Mouse (Mus musculus): ENCODE measurements around the gene Mog. TPM values are rescaled to one million over a fixed set of nuclear protein-coding genes. Genes with fewer than 3 reads are reported as not detected.
"Not testable (repeated sequence)": the region's sequence is repeated elsewhere in the genome, so short reads cannot be mapped to it uniquely, and the experiment has no call there.

The Mog gene
- polyA plus RNA-seq, 2 experiments, result not detected

GRCm38 (mm10) chr17:37028683-37029120 lies 5.5 kb upstream of the Mog start:
- Histone ChIP-seq H3K4me2 (ENCODE audit: low read depth) (peak overlapping the region; percentile 58), H3K4me3 (ENCODE audit: insufficient read depth in 1 of 2, low read depth in 2 of 2, low read length in 2 of 2) (peak overlapping the region; percentile 49 to 59), H3K27ac (no peak overlapping the region), H3K4me1 (replicated peaks; ENCODE audit: control insufficient read depth in 2 of 2, insufficient read depth in 2 of 2, low read length in 1 of 2) (no peaks in the 10 kb centered on the region), H3K9ac (replicated peaks) (no peak overlapping the region), H3K27me3 (ENCODE audit: control insufficient read depth, insufficient read depth, low read length) (no peaks in the 10 kb centered on the region), H3K36me3 (replicated peaks; ENCODE audit: control insufficient read depth, insufficient read depth, low read depth) (no peaks in the 10 kb centered on the region), H3K9me3 (ENCODE audit: control insufficient read depth, low read length) (no peaks in the 10 kb centered on the region)
- ATAC-seq (ENCODE audit: insufficient read depth) (peak; percentile 85), DNase-seq (ENCODE audit: low read depth in 3 of 3, low spot score in 3 of 3) (peak; percentile 41 to 44 (median 43))
- under 1% methylated on average over 14 of the region's 14 CpGs for WGBS (ENCODE audit: insufficient replicate concordance)
- TF ChIP-seq CTCF (IDR thresholded peaks at IDR 0.05; ENCODE audit: low read depth), result no peak
- no peak for TF ChIP-seq EP300 (IDR thresholded peaks at IDR 0.05; ENCODE audit: low read depth)

DNA sequence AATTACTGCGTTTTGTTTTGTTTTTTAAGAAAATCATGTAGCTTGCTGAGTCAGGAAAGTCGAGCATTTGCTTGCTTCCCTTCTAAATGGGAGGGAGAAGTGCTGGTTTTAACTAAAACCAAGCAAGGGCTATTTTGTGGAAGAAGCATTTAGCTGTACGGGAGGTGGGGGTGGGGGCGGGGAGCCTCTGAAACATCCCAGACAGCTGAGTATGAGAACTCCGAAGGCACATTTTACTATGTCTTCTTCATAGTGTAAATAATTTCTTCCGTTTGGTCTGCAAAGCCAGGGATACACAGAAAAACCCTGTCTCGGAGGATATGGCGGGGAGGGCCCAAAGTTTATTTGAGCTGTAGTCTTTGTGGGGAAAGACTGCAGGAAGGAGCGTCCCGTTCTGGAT lies 5.0 kb upstream of the Mog start:
- no peak overlapping the region for H3K27ac ChIP-seq
- ATAC-seq (ENCODE audit: insufficient read depth), result no peak
- H3K27me3 ChIP-seq (ENCODE audit: control insufficient read depth, insufficient read depth, low read length), result no peaks in the 10 kb centered on the region

DNA sequence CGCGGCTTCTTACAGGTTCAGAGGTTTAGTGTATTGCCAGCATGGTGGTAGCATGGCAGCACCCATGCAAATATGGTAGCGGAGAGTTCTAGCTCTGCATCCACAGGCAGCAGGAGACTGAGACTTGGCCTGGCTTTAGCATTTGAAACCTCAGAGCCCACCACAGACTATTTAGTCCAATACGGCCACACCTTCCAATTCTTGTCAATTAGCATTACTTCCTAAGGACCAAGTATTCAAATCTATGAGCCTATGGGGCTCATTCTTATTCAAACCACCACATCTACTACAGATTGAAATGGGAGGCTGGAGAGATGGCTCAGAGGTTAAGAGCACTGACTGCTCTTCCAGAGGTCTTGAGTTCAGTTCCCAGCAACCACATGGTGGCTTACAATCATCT lies 4.3 kb upstream of the Mog start:
- no peak overlapping the region for H3K27ac ChIP-seq
- 81% methylated on average over 4 of the region's 4 CpGs for WGBS (ENCODE audit: insufficient replicate concordance)

More for the DNA sequence above, 5.0 kb upstream of the Mog start:
- Histone ChIP-seq H3K4me1 (replicated peaks; ENCODE audit: control insufficient read depth in 2 of 2, insufficient read depth in 2 of 2, low read length in 1 of 2) (no peaks in the 10 kb centered on the region), H3K9ac (replicated peaks) (no peak overlapping the region), H3K4me2 (ENCODE audit: low read depth) (peak overlapping the region; percentile 58), H3K9me3 (ENCODE audit: control insufficient read depth, low read length) (no peaks in the 10 kb centered on the region), H3K4me3 (ENCODE audit: insufficient read depth in 1 of 2, low read depth in 2 of 2, low read length in 2 of 2) (peak overlapping the region; percentile 49 to 59; a peak in 3 of 4 replicates), H3K36me3 (replicated peaks; ENCODE audit: control insufficient read depth, insufficient read depth, low read depth) (no peaks in the 10 kb centered on the region)
- 29% methylated on average over 10 of the region's 10 CpGs for WGBS (ENCODE audit: insufficient replicate concordance)
- TF ChIP-seq EP300 (IDR thresholded peaks at IDR 0.05; ENCODE audit: low read depth), result no peak
- TF ChIP-seq CTCF (IDR thresholded peaks at IDR 0.05; ENCODE audit: low read depth), result no peak
- DNase-seq (ENCODE audit: low read depth in 3 of 3, low spot score in 3 of 3), result no peak

DNA sequence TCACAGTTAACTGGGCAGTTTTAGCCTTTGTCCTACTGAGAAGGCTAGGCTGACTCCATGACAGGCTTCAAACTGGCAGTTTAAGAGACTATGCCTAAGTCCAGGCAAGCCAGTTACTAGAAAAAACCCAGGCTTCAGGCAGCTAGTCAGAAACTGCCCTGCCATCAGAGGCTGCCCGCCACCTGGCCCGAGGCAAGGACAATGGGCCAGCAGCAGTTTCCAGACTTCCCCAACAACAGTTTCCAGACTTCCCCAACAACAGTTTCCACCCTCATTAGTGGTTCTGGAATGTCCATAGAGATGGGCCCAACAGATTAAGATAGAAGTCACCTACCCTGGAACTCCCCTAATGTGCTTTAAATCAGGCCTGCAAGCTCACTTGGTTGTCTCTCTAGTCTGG lies 3.2 kb upstream of the Mog start:
- Histone ChIP-seq H3K4me3 (ENCODE audit: insufficient read depth in 1 of 2, low read depth in 2 of 2, low read length in 2 of 2) (no peak overlapping the region), H3K27me3 (ENCODE audit: control insufficient read depth, insufficient read depth, low read length) (no peaks in the 10 kb centered on the region), H3K4me2 (ENCODE audit: low read depth) (no peak overlapping the region), H3K36me3 (replicated peaks; ENCODE audit: control insufficient read depth, insufficient read depth, low read depth) (no peaks in the 10 kb centered on the region), H3K4me1 (replicated peaks; ENCODE audit: control insufficient read depth in 2 of 2, insufficient read depth in 2 of 2, low read length in 1 of 2) (no peaks in the 10 kb centered on the region), H3K27ac (no peak overlapping the region), H3K9me3 (ENCODE audit: control insufficient read depth, low read length) (no peaks in the 10 kb centered on the region), H3K9ac (replicated peaks) (no peak overlapping the region)
- WGBS (ENCODE audit: insufficient replicate concordance), result 73% methylated on average over 2 of the region's 2 CpGs
- TF ChIP-seq EP300 (IDR thresholded peaks at IDR 0.05; ENCODE audit: low read depth), result no peak
- no peak for TF ChIP-seq CTCF (IDR thresholded peaks at IDR 0.05; ENCODE audit: low read depth)
- DNase-seq (ENCODE audit: low read depth in 3 of 3, low spot score in 3 of 3) (no peak), ATAC-seq (ENCODE audit: insufficient read depth) (no peak)

More for the DNA sequence above, 4.3 kb upstream of the Mog start:
- H3K27me3 ChIP-seq (ENCODE audit: control insufficient read depth, insufficient read depth, low read length), result no peaks in the 10 kb centered on the region
- H3K36me3 ChIP-seq (replicated peaks; ENCODE audit: control insufficient read depth, insufficient read depth, low read depth), result no peaks in the 10 kb centered on the region
- TF ChIP-seq CTCF (IDR thresholded peaks at IDR 0.05; ENCODE audit: low read depth), result no peak
- TF ChIP-seq EP300 (IDR thresholded peaks at IDR 0.05; ENCODE audit: low read depth), result no peak
- no peak overlapping the region for H3K9ac ChIP-seq (replicated peaks)
- DNase-seq (ENCODE audit: low read depth in 3 of 3, low spot score in 3 of 3) (no peak), ATAC-seq (ENCODE audit: insufficient read depth) (no peak)
- H3K4me3 ChIP-seq (ENCODE audit: insufficient read depth in 1 of 2, low read depth in 2 of 2, low read length in 2 of 2), result no peak overlapping the region
- H3K4me2 ChIP-seq (ENCODE audit: low read depth), result no peak overlapping the region
- no peaks in the 10 kb centered on the region for H3K9me3 ChIP-seq (ENCODE audit: control insufficient read depth, low read length)
- no peaks in the 10 kb centered on the region for H3K4me1 ChIP-seq (replicated peaks; ENCODE audit: control insufficient read depth in 2 of 2, insufficient read depth in 2 of 2, low read length in 1 of 2)

- 60% methylated on average over 5 of the region's 5 CpGs for WGBS (ENCODE audit: insufficient replicate concordance)
These were observed 4.0 kb downstream of the Mog start for GRCm38 (mm10) chr17:37019242-37019641.

More at GRCm38 (mm10) chr17:37019242-37019641, 4.0 kb downstream of the Mog start:
- not testable (repeated sequence) for ATAC-seq (ENCODE audit: insufficient read depth); H3K4me3 ChIP-seq (ENCODE audit: insufficient read depth in 1 of 2, low read depth in 2 of 2, low read length in 2 of 2); H3K36me3 ChIP-seq (replicated peaks; ENCODE audit: control insufficient read depth, insufficient read depth, low read depth); H3K27me3 ChIP-seq (ENCODE audit: control insufficient read depth, insufficient read depth, low read length); DNase-seq (ENCODE audit: low read depth in 3 of 3, low spot score in 3 of 3); H3K4me2 ChIP-seq (ENCODE audit: low read depth); H3K27ac ChIP-seq; H3K9ac ChIP-seq (replicated peaks); H3K9me3 ChIP-seq (ENCODE audit: control insufficient read depth, low read length); H3K4me1 ChIP-seq (replicated peaks; ENCODE audit: control insufficient read depth in 2 of 2, insufficient read depth in 2 of 2, low read length in 1 of 2)

Data from liver, embryonic 14.5 days (tissue).